Mouse (Mus musculus) cerebellum, adult 2 months (tissue): ENCODE data around the gene Gemin7. TPM values are rescaled to one million over a fixed set of nuclear protein-coding genes. Genes with fewer than 3 reads are reported as not detected.

Experiments
- DNase-seq, 2 experiments: peaks; one replicate each; pipeline ENCODE4 v3.0.0; 2021
- H3K27ac ChIP-seq: fragments of 200-500 bp; 2 replicates; pipeline ENCODE4 v1.5.1; 2012; ENCODE audit warnings: low read length, control low read depth, inconsistent platforms; ENCODE audit not compliant: insufficient read depth
- H3K27me3 ChIP-seq: fragments of 200-500 bp; 2 replicates; pipeline ENCODE4 v1.6.1; 2012; ENCODE audit warnings: inconsistent platforms, mild to moderate bottlenecking, low read length, moderate library complexity; ENCODE audit not compliant: control insufficient read depth, insufficient read depth
- H3K4me1 ChIP-seq: fragments of 200-500 bp; 2 replicates; pipeline ENCODE4 v1.6.1; 2011; ENCODE audit warnings: low read length; ENCODE audit not compliant: control insufficient read depth, insufficient read depth
- H3K4me3 ChIP-seq: fragments of 200-500 bp; replicated peaks from 2 replicates; pipeline ENCODE3; 2011; ENCODE audit warnings: mild to moderate bottlenecking, low read depth, low read length, control low read depth; ENCODE audit not compliant: insufficient read depth
- CTCF ChIP-seq: fragments of 200-500 bp; IDR thresholded peaks from 2 replicates; pipeline ENCODE4 v1.5.1; 2011; ENCODE audit warnings: low read depth, mild to moderate bottlenecking, control low read depth, low read length, moderate library complexity, borderline replicate concordance; ENCODE audit not compliant: insufficient read depth
- POLR2A ChIP-seq: fragments of 200-500 bp; IDR thresholded peaks from 2 replicates; pipeline ENCODE4 v1.6.1; 2011; ENCODE audit warnings: low read length, control low read depth, borderline replicate concordance; ENCODE audit not compliant: insufficient read depth
- WGBS: fragments of 180-500 bp; shearing (Covaris S2); methylation state at CpG from one replicate; pipeline ENCODE4 v1.1.7; 2018; 5-methylcytosine and 5-hydroxymethylcytosine counted together
- polyA plus RNA-seq: library from polyadenylated mRNA; depleted of rRNA; stranded (reverse); fragments of >200 nt; gene quantifications from 2 replicates; pipeline ENCODE4 v1.2.3, GENCODE M21; 2012; rRNA removed

Gene Gemin7
- polyA plus RNA-seq = 86.1 and 87.2 TPM in 2 replicates

DNA sequence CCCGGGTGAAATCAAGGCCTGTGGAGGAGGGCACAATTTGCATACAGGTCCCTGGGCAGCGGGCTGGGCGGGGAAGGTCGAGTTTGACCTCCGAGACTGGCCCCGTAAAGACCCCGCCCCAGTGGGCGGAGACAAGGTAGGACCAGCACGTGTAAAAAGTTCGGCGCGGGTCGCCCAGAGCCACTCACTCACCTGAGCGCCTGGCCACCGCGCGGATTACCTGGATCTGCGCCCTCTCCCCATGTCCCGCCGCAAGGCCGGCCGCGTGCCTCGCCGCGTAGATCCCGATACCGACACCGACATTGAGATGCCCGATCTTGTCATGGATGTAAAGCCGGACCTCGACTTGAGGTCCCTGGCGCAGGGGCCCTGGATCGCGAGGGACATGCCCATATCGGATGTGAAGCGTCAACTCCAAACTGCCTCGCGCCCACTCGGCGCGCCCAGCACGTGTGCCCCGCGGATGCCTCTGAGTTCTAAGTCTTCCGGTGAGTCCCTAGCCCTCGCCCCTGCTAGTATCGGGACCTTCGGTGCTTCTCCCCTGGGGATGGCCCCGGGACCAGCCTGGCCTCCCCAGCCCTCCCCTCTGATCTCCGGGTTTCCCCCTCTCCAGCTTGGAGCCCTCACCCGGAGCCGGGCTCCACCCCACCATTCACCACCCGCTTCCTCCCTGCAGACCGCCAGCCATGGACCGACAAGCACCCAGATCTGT, at the start of gene Gemin7, which contains the start of gene Zfp296:
TSS of gene Gemin7 (minus strand) at position 455 of the 712 bp plus-strand sequence.
TSS of gene Zfp296 (plus strand) at position 147 of the 712 bp plus-strand sequence.
- DNase-seq = peak; percentile 49 to 51
- no peak for TF ChIP-seq CTCF
- no peak for TF ChIP-seq POLR2A
- Histone ChIP-seq H3K27me3 (no peaks in the 10 kb centered on the region), H3K27ac (peak within 1 kb of the TSS; percentile 52), H3K4me3 (peak within 1 kb of the TSS; percentile 68), H3K4me1 (peaks cover 4% of the 10 kb centered on the region; the same call in 1 of the 2 replicates)
- WGBS = 1% methylated on average over 56 of the region's 56 CpGs

DNA sequence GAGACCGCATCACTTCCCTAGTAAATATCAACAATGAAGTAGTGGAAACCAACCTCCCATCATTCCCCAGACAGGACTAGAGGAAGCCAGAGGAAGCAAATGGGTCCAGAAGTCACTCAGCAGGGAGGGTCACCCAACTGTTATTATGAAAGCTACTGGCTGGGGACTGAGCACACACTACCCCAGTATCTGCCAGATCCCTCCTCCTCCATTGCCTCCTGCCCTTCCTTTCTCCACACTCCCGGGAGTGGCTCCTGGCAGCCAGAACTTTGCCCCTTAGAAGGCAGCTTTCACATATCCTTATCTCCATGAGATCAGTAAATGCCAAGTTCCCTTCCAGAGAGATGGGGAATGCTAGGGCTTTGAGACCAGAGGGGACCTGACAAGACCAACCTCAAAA, 46.0 kb upstream of the Gemin7 start:
- Histone ChIP-seq H3K4me3 (no peak overlapping the region), H3K27ac (no peak overlapping the region), H3K27me3 (no peaks in the 10 kb centered on the region), H3K4me1 (peaks cover 4% of the 10 kb centered on the region; the same call in 1 of the 2 replicates)
- no peak for TF ChIP-seq CTCF
- TF ChIP-seq POLR2A = no peak
- 65% methylated on average over 2 of the region's 2 CpGs for WGBS
- no peak for DNase-seq

DNA sequence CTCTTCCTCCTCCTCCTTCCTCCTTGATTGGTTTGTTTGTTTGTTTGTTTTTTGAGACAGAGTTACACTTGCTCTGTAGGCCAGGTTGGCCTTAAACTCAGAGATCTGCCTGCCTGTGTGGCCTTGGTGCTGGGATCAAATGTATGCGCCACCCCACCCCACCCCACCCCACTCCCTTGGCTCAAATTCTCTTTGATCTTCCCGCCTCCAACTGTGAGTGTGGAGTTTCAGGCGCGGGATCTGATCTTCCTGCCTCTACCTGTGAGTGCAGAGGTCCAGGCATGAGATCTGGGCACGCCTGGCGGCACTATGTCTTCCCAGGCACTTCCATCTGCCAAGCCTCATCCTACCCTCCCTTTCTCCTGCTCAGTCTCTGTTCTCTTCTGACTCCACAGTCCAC, 44.8 kb upstream of the Gemin7 start:
- 53% methylated on average over 6 of the region's 6 CpGs for WGBS
- Histone ChIP-seq H3K27ac (no peak overlapping the region), H3K4me1 (no peaks in the 10 kb centered on the region), H3K4me3 (no peak overlapping the region), H3K27me3 (no peaks in the 10 kb centered on the region)
- DNase-seq = no peak
- no peak for TF ChIP-seq POLR2A
- TF ChIP-seq CTCF = no peak

DNA sequence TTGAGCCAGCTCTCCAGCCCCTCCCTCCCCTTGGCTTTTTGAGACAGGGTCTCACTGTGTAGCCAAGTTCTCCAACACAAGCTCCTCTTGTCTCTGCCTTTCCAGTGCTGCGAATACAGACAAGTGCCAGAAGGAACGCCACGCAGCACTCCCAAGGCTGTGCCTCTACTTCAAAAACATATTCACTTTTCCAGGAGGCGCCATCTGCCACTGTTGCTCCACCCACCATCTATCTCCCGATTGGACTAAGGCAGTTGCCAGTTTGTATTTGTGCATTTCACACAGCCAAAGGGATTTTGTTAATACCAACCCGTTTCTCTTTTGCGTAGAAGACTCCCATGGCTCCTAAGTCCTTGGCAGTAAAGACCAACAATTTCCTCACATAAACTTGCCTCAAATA, 43.4 kb upstream of the Gemin7 start:
- Histone ChIP-seq H3K4me3 (no peak overlapping the region), H3K4me1 (no peaks in the 10 kb centered on the region), H3K27me3 (no peaks in the 10 kb centered on the region), H3K27ac (no peak overlapping the region)
- WGBS = 56% methylated on average over 7 of the region's 7 CpGs
- TF ChIP-seq CTCF (no peak), POLR2A (no peak)
- no peak for DNase-seq

DNA sequence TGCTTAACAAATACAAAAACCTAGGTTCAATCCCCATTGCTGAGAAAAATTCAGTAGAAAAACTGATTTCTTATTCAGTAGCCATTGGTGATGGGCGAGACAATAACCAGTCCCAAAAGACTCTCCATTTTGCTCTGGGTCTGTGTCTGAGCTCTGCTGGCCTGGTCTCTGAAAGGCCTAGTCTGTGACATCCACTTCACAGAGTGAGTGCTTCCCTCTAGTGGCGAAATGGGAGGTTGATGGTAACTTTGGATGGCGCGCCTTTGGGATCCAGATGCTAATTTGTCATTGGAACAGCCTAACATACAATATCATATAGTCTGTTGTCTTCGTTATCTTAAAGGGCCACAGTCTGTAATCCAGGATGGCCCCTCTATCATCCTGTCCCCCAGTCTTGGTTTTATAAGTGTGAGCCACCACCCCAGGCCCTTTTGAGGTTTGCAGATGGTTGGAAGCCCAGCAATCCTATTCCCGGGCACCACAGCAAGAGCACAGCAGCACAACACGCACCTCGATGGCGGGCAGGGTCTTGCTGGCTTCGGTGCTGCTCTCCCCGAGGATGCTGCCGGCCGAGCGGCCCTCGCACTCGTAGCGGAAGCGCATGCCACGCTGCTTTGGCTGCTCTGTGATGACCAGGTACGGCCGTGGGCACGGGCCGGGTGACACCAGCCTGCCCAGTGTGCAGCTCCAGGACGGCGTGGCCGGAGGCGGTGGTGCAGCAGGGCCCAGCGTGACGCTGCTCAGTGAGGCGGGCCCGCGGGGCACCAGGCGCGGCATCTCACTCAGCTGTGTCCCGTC, 41.8 kb upstream of the Gemin7 start:
- 8% methylated on average over 35 of the region's 35 CpGs for WGBS

DNA sequence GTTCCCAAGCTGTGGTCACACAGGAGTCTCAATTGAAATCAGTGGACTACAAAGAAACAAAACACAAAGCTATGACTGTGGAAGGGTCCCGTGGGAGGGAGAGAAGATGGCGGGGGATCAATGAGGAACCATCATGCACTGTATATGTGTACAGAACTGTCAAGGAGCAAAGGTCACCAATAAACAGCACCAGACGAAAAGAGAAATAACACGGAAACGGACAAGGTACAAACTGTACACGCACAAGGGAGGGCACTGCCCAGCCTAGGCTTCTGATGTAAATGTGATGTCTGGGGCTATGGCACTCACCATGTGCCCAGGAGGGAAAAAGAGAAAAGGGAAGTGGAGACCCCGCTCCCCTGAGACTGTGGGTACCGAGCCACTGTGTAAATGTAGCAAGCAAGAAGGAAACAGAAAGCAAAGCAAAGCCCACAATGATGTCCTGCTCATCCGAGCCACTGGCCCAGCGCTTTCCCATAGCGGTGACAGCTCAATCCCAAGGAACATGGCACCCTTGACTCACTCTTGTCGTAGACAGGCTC, 37.7 kb upstream of the Gemin7 start:
- no peak for DNase-seq
- Histone ChIP-seq H3K27ac (no peak overlapping the region), H3K27me3 (no peaks in the 10 kb centered on the region), H3K4me3 (no peak overlapping the region), H3K4me1 (no peaks in the 10 kb centered on the region)
- TF ChIP-seq CTCF (no peak), POLR2A (no peak)
- 87% methylated on average over 12 of the region's 12 CpGs for WGBS

More for the DNA sequence above, 41.8 kb upstream of the Gemin7 start:
- TF ChIP-seq POLR2A (no peak), CTCF (peak; percentile 83)
- Histone ChIP-seq H3K27ac (no peak overlapping the region), H3K4me3 (no peak overlapping the region), H3K27me3 (no peaks in the 10 kb centered on the region), H3K4me1 (no peaks in the 10 kb centered on the region)
- DNase-seq = peak; percentile 73 to 74

DNA sequence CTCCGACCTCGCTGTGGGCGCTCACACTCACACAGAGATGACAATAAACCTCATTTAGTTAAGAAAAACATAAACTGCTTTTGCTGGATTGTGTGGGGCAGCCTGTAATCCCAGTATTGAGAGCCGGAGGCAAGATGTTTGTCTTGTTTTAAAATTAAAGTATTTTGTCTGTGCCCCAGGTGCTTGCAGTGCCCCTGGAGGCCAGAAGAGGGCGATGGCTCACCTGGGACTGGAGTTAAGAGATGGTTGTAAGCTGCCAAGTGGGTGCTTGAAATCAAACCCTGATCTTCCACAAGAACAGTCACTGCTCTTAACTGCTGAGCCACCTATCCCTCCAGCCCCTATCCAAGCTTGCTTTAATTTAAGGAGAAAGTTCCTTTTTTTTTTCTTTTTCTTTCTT, 33.6 kb upstream of the Gemin7 start:
- H3K4me1 ChIP-seq = no peaks in the 10 kb centered on the region
- H3K4me3 ChIP-seq = no peak overlapping the region
- DNase-seq = no peak
- H3K27ac ChIP-seq = no peak overlapping the region
- H3K27me3 ChIP-seq = no peaks in the 10 kb centered on the region
- WGBS = 72% methylated on average over 5 of the region's 5 CpGs
- no peak for TF ChIP-seq CTCF
- no peak for TF ChIP-seq POLR2A
